In the genomic region with DNA sequence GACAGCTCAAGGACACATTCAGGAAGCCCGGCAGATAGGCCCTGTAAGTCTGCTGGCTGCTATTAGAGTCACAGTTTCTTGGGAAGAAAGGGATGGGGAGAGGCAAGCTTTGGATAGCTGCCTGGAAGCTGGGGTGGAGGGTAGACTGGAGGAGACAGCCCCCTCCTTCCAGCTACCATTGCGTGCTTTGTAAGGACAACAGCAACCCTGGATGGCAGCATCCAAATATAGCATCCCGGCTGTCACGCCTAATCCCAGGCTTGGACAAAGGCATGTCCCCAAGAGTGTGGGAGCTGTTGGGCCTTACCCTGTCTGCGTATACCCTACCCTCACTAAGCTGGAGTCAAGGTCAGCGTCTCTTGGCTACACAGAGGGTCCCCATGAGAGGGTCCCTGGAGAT, we compare ENCODE assay signal across 7 mouse cellular contexts. TPM values are rescaled to one million over a fixed set of nuclear protein-coding genes. Genes with fewer than 3 reads are reported as not detected.
DNase-seq lines count a peak whose midpoint lies in the region.

No protein-coding gene starts in this region.

- intact Hi-C loops in heart, postnatal 14 days (cut with DNase I) = no loop called here

- peak; percentile 77 for DNase-seq in lung, postnatal 10 days
- DNase-seq in lung, postnatal 25 days (ENCODE audit: low spot score) = no peak
- peak; percentile 52 to 67 for DNase-seq in frontal cortex, postnatal 14 days (ENCODE audit: low spot score in 2 of 2)
- peak; percentile 47 to 59 for DNase-seq in heart, postnatal 14 days
- peak; percentile 65 for DNase-seq in right cerebral cortex, postnatal 25 days
- DNase-seq in embryo, embryonic 10.5 days (ENCODE audit: low spot score) = no peak
- no peak for DNase-seq in ovary, postnatal 14 days (ENCODE audit: low spot score)

RNA-seq across cellular contexts. Expression of a gene that starts 29.7 kb away (rescaled TPM):
- total RNA-seq in heart, postnatal 14 days (2021) = 10 to 100 TPM; 10.5 to 13.6 TPM

RNA-seq across cellular contexts. Expression of a gene that starts 40.8 kb away (rescaled TPM):
- 10 to 100 TPM; 50.2 to 56.7 TPM for total RNA-seq in heart, postnatal 14 days (2021)

Comparison
In these comparisons a context has a peak if more than half of its experiments do, and no peak if none do; other contexts are left out.
1. DNase-seq: peak in lung, postnatal 10 days (single experiment), frontal cortex, postnatal 14 days (2 of 2), heart, postnatal 14 days (2 of 2) and right cerebral cortex, postnatal 25 days (single experiment); none in lung, postnatal 25 days (single experiment), embryo, embryonic 10.5 days (single experiment) and ovary, postnatal 14 days (single experiment).